Mouse (Mus musculus): ENCODE data around the gene Lzts2. TPM values are rescaled to one million over a fixed set of nuclear protein-coding genes. Genes with fewer than 3 reads are reported as not detected.

Lzts2 gene
- total RNA-seq, 2 experiments from 2014 or later = 25.6 to 30.8 TPM

- no peak for DNase-seq
Observed at GRCm38 (mm10) chr19:45049523-45049922, 35.3 kb downstream of the Lzts2 start.

DNA sequence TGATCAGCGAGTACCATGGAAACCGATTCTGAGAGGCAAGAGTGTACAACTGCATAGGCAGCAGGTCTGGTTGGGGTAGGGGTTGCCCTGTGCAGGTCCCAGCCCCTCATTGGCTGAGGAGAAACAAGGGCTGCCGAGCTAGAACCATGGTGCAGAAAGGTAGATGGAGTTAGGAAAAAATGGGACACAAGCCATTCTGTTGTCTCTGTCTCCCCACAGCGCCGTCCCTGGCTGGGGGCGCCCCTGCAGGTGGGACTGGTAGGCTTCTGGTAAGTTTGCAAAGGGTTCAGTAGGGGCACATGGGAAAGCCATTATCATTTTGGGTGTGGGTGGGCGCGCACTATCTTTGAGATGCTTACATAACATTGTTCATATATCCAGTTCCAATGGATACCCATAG, 39.2 kb downstream of the Lzts2 start:
- no peak for DNase-seq

GRCm38 (mm10) chr19:45054892-45055690, 40.9 kb downstream of the Lzts2 start:
- no peak for DNase-seq

DNA sequence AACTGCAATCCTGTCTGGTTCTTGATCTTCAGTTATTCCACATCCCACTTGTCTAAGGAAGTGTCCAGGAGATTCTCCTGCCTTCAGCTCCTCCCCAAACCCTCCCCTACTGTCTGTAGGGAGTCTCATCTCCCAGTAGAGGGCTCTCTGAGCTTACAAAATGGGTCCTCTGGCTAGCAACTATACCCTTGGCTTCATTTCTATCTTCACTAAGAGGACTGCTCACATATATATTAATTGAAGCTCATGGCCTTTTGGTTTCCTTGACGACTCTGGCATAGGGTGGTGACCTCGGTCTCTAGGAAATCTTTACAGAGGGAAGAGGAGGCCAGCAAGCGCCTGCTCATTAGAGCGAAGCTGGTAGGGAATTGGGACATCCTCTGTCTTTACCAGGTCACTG, 42.1 kb downstream of the Lzts2 start:
- DNase-seq = no peak

DNA sequence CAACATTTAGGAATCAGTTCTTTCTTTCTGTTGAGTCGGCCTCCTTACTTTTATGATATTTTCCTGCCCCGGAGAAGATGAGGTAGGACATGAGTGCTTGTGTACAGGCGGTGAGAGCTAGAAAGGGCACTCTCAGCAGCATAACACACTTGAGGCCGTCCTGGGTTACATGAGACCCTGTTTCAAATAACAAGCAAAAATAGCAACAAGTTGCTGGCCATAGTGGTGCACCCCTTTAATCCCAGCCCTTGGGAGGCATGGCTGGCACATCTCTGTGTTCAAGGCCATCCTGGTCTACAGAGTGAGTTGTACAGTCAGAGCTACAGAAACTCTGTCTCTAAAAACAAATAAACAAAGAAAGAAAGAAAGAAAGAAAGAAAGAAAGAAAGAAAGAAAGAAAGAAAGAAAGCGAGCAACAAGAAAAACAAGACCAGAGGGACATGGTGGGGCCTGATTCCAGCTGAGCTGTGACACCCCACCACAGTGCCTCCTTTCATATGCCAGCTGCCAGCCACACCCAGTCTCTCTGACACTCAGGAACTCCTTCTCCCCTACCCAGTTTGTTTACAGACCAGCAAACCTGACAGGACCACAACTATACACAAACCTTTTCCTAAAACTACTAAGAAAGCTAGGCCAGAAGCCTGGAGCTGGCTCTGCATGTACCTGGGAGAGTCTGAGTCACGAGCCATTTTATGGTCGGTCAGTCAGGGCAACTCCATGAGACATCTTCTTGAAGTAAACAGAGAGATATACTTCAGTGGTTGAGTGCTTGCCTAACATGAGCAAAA, 42.9 kb downstream of the Lzts2 start:
- no peak for DNase-seq

GRCm38 (mm10) chr19:45057724-45058112, 43.5 kb downstream of the Lzts2 start:
- DNase-seq = no peak

DNA sequence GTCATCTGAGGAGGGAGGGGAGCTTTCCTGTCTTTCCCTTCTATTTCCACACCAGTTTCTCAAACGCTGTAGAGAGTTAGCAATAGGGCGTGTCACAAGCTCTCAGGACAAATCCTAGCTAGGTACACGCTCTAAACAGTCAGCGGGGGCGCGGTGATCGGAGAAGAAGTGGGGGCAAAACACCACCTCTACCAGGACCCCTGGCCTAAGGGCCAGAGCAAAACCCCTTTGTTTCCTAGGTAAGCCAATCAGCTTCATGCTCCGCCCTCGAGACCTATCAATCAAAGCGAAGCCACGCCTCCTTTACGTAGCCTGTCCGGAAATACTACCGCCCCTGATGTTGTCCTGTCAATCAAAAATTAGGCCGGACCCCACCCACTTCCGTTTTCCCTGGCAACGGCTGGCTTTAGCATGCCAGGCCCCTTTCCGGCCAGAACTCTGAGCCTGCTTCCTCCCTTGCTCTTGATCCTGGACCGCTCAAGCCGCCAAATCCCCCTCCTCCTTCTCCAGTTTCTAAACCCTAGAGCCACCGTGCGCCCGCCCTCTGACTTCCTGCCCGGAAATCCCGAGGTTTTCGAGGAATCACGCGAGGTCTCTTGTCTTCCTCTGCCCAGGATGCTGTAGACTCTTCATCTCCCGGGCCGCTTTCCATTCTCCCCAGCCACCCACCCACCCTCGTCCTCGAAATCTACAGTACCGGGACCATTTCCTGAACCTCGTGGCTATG, 44.1 kb downstream of the Lzts2 start:
- DNase-seq = peak; percentile 90

DNA sequence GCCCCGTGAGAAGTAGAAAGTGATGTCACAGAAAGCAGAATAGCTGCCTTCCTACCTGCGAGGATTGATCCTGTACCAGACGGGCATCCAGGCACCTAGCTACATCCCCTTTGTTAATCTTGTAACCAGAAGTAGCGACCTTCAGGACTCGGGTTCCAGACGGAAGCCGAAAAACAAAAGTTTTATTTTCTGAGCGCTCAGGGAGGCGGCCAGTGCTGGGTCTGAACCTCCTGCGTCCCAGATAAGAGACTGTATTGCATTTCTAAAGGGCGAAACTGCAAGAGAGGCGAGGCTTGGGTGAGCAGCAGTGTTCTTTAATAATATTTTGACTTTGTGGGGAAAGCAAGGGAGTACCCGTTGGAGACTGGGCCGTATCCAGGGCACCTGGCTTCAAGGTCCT, 44.6 kb downstream of the Lzts2 start:
- no peak for DNase-seq

- no peak for DNase-seq
Observed at GRCm38 (mm10) chr19:45063565-45064292, 49.5 kb downstream of the Lzts2 start.

GRCm38 (mm10) chr19:45065226-45065625, 51.0 kb downstream of the Lzts2 start:
- no peak for DNase-seq

DNA sequence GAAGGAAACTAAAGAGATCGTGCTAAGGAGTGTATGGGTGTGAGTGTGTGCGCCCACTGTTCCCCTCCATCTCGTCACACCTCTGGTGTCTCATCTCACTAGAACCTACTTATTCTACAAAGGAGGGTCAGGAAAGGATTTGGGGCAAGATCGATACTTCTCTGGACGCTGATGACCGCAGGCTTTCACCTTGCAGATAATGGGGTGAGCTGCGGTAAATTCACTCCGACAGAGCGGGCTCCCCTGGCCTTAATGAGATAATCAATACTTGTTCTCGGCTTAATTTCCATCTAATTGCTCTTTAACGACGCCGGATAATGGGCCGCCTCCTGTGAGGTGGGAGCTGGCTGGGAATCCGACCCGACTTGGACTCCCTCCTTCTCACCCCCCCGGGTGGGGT, 53.0 kb downstream of the Lzts2 start:
- no peak for DNase-seq

DNA sequence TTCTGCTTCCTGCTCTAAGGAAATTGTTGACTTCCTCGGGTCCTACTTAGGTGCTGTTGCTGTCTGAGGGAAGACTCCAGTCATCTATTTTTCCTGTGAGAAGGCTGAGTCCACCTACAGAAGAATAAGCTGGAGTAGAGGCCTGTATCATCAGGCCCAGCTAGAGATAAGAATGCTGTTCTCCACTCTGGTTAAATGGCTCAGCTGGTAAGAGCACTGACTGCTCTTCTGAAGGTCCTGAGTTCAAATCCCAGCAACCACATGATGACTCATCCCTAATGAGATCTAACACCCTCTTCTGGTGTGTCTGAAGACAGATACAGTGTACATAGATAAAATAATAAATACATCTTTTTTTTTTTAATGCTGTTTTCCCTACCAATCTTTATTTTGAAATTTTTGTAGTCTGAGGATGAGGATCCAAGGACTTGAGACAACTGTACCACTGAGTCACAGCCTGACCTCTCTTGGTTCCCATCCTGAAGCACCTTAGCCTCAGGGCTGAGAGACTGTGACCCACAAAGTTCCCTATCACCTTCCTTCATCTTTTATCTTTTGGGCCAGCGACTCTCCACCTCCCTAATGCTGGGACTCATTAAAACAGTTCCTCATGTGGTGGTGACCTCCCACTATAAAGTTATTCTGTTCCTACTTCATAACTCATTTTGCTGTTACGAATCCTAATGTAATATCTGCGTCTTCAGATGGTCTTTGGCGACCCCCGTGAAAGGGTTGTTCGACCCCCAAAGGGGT, 53.7 kb downstream of the Lzts2 start:
- DNase-seq = no peak

GRCm38 (mm10) chr19:45073871-45074542, 59.8 kb downstream of the Lzts2 start:
- peak; percentile 69 to 83 for DNase-seq

DNA sequence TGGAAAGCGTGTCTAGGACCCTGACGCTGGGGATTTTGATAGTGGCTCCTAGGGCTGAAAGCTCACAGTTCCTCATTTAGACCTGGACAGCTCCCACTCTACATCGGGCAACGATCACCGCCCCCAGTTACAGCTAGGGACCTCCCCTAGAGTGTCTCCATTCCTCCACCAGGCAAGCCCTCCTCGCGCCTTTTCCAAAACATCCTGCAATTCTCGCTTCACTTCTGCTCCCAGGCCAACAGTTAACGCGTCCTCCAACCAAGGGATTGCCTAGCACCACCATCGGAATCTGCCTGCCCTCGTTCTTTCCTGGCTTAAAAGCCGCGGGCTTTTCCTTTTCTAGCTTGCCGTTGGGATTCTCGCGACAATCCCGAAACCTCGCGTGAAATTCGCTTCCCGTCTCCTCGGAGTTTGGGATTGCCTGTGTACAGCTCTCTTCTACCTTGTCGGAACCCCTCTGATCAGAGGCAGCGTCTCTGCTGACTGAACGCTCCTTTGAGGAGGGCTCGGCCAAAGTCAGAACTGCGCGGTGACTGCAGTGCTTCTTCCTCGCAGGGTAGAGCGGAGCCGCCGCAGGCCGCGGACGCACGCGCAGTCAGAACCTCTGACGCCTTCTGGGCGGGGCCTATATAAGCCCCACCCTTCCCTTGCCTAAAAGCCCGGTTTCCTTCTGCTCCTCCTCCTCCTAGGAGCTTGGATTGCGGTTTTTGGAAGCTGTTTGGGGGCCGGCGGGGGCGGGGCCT, 60.5 kb downstream of the Lzts2 start, which contains the start of gene Kazald1:
Gene Kazald1, plus strand, starts transcription at position 662 of the 743 bp plus-strand sequence.
- DNase-seq = peak; percentile 94

GRCm38 (mm10) chr19:45075323-45076035, 61.3 kb downstream of the Lzts2 start:
- no peak for DNase-seq

- no peak for DNase-seq
Observed at GRCm38 (mm10) chr19:45076036-45076575, 61.9 kb downstream of the Lzts2 start.

All from layer of hippocampus, postnatal 36 days (tissue).